Mouse (Mus musculus) cortical plate, adult 2 months (tissue): ENCODE measurements at regions not wholly inside any gene's neighbourhood (a gene's known extent, or its start where the extent isn't known, plus 50 kb on each side); places are given as distances from the start of the nearest gene placed in this dataset.

Source experiments
- H3K27ac ChIP-seq: fragments of 200-500 bp; 2 replicates; pipeline ENCODE4 v1.5.1; 2012; ENCODE audit warnings: low read length, control low read depth, inconsistent platforms; ENCODE audit not compliant: insufficient read depth
- H3K4me1 ChIP-seq: fragments of 200-500 bp; 2 replicates; pipeline ENCODE4 v1.6.1; 2011; ENCODE audit warnings: low read length; ENCODE audit not compliant: control insufficient read depth, insufficient read depth
- H3K4me3 ChIP-seq: fragments of 200-500 bp; 2 replicates; pipeline ENCODE4 v1.5.1; 2011; ENCODE audit warnings: mild to moderate bottlenecking, low read length, control low read depth; ENCODE audit not compliant: insufficient read depth
- CTCF ChIP-seq: fragments of 200-500 bp; IDR thresholded peaks from 2 replicates; pipeline ENCODE4 v1.5.1; 2011; ENCODE audit warnings: mild to moderate bottlenecking, control low read depth, low read length; ENCODE audit not compliant: insufficient read depth; ENCODE audit errors: extremely low read depth
- POLR2A ChIP-seq: fragments of 200-500 bp; IDR thresholded peaks from 2 replicates; pipeline ENCODE4 v1.6.1; 2011; ENCODE audit warnings: mild to moderate bottlenecking, low read length, control low read depth; ENCODE audit not compliant: insufficient read depth; ENCODE audit errors: extremely low read depth

- no peak for TF ChIP-seq POLR2A
- no peak for TF ChIP-seq CTCF
- no peak overlapping the region for H3K4me3 ChIP-seq
- no peaks in the 10 kb centered on the region for H3K4me1 ChIP-seq
- H3K27ac ChIP-seq: no peak overlapping the region
These were observed 464.3 kb downstream of the Zfp704 start for GRCm38 (mm10) chr3:9145612-9146011.

DNA sequence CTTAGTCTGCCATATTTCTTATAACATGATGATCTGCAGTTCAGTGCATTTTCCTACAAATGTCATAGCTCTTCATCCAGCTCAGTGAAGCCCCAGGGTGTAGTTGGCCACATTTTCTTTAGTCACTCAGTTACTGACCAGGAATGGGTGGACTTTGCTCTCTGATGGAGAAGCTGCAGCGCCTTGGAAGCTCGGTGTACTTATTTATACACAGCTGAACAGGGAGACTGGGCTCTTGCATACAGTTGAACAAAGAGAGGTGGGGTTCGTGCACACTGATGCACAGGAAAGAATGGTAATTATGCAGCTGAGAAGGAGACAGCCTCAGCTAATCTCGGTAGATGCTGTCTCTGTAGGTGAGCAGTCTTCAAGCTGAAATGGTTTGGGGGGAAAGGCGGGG lies 468.0 kb downstream of the Zfp704 start:
- H3K27ac ChIP-seq: no peak overlapping the region
- H3K4me1 ChIP-seq: no peaks in the 10 kb centered on the region
- H3K4me3 ChIP-seq: no peak overlapping the region
- no peak for TF ChIP-seq CTCF

DNA sequence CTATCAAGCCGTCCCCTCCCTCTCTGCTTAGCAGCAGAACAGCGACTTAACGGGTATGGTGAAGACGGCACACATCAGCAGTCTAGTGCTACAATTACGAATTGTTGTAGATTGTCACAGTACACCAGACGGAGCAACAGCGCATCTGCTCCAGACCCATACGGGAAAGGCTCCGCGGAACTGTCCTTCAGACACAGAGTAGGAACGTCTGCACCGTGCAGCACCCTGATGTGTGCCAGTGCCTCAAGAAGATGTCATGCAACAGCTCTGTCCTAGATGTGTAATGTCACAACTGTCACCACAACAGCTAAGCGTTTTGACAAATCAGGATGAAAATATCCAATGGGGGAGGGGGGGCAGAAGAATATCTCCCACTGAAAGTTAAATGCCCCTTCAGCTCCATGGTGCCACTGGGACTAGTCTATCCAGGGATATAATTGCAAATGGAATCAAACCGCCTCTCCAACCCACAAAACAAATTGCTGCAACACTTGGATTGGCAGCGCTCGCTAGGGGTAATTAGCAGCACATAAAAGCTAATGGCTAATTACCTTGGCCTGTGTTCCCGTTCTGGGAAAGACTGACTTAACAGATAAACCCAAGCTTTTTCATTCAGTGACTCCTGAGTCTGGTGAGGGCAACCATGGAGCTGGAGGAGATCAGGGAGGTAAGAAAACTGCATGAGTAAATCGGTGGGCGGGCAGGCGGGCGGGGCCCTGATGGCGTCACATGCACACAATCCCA lies 472.6 kb downstream of the Zfp704 start:
- no peak for TF ChIP-seq CTCF
- no peak for TF ChIP-seq POLR2A
- no peak overlapping the region for H3K4me3 ChIP-seq

DNA sequence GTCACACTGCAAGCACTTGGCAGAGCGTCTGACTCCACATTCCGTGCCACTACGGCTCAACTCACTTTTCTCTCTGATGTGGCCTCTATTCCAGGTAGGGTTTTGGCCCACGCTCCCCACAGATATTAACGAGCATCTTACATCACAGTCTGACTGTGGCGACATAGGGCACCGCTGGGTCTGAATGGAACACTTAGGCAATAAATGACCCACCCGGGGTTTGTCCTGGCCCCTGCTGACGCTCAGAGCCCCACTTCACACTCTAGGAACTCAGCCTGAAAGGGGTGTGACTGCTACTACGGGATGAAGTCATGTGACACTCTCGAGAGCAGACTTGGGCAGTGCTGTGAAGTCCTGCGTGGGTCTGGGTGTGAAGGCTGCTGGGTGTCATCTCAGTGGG lies 475.9 kb downstream of the Zfp704 start:
- Histone ChIP-seq H3K4me1 (no peaks in the 10 kb centered on the region), H3K27ac (no peak overlapping the region)
- TF ChIP-seq POLR2A: no peak
- no peak for TF ChIP-seq CTCF

More for the DNA sequence above, 472.6 kb downstream of the Zfp704 start:
- Histone ChIP-seq H3K27ac (no peak overlapping the region), H3K4me1 (no peaks in the 10 kb centered on the region)

DNA sequence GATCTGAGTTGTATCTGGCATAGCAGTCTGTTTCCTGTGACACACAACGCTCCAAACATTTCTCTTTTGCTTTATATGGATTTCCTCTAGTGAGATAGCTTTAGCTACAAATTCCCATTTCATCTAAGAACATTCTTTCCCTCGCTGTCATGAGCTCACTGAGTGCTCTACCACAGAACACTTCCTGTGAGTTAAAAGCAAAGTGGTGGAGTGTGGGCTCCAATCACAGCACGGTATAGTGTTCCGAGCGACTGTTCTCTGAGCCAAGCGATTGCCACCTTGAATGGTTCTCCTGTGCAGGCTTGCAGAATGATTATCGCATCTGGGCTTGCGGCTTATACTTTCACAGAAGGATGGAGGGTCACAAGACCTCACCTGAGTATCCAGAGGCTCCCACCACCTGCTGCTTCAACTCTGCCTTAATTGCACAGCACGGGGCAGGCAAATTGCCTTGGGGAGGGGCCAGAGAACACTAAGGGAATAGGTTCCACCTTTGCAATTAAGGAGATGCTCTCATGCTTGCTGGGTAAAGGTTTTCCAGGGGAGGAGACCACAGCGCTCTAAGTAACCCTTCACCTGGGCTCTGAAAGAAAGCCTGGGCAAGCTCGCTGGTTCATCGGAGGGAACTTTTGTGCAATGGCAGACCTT lies 477.7 kb downstream of the Zfp704 start:
- no peak overlapping the region for H3K4me3 ChIP-seq
- no peaks in the 10 kb centered on the region for H3K4me1 ChIP-seq
- no peak overlapping the region for H3K27ac ChIP-seq
- TF ChIP-seq CTCF (no peak), POLR2A (no peak)

More for the DNA sequence above, 475.9 kb downstream of the Zfp704 start:
- H3K4me3 ChIP-seq: no peak overlapping the region

DNA sequence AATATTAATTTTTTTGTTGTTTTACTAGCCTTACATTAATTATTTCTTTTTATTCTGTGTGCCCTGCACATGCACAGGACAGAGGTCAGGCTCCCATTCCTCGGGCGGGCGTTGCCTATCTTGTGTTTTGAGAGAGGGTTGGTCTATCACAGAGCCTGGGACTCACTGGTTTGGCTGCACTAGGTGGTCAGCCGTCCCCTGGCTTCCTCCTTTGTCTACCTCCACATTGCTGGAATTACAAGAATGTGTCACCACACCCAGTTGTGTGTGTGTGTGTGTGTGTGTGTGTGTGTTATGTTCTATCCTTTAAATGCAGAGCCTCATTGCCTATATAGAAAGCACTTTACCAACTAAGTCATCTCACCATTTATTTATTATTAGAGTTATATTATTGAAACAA lies 478.5 kb downstream of the Zfp704 start:
- Histone ChIP-seq H3K4me1 (no peaks in the 10 kb centered on the region), H3K4me3 (no peak overlapping the region), H3K27ac (no peak overlapping the region)
- TF ChIP-seq POLR2A (no peak), CTCF (no peak)

GRCm38 (mm10) chr3:9128407-9128806 lies 481.5 kb downstream of the Zfp704 start:
- TF ChIP-seq POLR2A (no peak), CTCF (no peak)
- H3K4me3 ChIP-seq: no peak overlapping the region
- H3K4me1 ChIP-seq: no peaks in the 10 kb centered on the region
- no peak overlapping the region for H3K27ac ChIP-seq

GRCm38 (mm10) chr3:9123079-9123478 lies 486.8 kb downstream of the Zfp704 start:
- no peaks in the 10 kb centered on the region for H3K4me1 ChIP-seq
- H3K27ac ChIP-seq: no peak overlapping the region
- H3K4me3 ChIP-seq: no peak overlapping the region
- TF ChIP-seq POLR2A (no peak), CTCF (no peak)

DNA sequence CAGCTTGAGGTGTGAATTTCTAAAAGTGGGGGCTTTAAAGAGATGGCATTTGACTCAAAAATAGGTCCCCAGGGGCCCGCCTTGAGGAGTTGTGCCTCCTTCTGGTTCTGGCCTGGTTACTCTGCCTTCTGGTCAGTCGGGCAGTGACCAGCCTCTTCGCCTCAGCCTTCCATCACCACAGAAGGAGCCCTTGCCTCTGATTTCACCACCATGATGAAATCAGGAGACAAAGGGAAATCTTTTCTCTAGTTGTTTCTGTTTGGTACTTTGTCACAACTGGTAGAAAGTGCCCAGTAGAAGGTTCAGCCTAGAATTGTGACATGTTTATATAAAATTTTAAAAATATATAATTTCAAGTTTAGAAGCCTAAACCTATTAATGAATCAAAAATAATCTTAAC lies 492.0 kb downstream of the Zfp704 start:
- Histone ChIP-seq H3K4me3 (no peak overlapping the region), H3K27ac (no peak overlapping the region), H3K4me1 (no peaks in the 10 kb centered on the region)
- TF ChIP-seq POLR2A: no peak
- no peak for TF ChIP-seq CTCF

DNA sequence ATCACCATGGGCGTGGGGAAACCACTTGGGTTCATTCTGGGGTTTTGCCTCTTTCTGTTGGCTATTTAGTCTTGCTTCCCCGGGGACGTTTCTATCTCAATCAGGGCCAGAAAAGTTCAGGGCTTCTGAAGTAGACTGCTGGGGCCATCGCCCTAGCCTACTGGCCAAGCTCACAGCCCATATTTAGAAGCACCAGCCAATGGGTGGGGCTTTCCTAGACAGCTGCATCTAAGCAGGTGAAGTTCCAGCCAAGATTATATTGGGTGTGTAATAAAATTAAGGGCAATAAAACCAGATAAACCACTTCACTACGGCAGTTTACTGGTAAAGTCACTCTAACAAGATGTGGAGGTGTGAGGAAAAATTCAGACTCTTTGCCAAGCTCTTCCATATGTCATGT lies 496.5 kb downstream of the Zfp704 start:
- H3K4me3 ChIP-seq: no peak overlapping the region

More for the DNA sequence above, 496.5 kb downstream of the Zfp704 start:
- H3K27ac ChIP-seq: no peak overlapping the region
- TF ChIP-seq CTCF: no peak
- no peak for TF ChIP-seq POLR2A
- no peaks in the 10 kb centered on the region for H3K4me1 ChIP-seq
